Mouse (Mus musculus) layer of hippocampus, adult 18-20 months (tissue): ENCODE results near the gene Tmem265. TPM values are rescaled to one million over a fixed set of nuclear protein-coding genes. Genes with fewer than 3 reads are reported as not detected.

Experiments used
- DNase-seq, 2 experiments: peaks; one replicate each; pipeline ENCODE4 v3.0.0; 2022; ENCODE audit warnings: low spot score in 2 of 2
- total RNA-seq, 2 experiments: library from RNA; stranded (reverse); gene quantifications; 2 replicates each; pipeline ENCODE4 v1.2.3; 2021

Tmem265 gene
- total RNA-seq, 2 experiments from 2014 or later: 1.6 TPM; not detected in 1

GRCm38 (mm10) chr7:127588011-127588871 is 27.1 kb downstream of the Tmem265 start, which contains the start of the genes Ccdc189 and Rnf40:
Ccdc189 (minus strand) TSS chr7:127588595.
Rnf40 (plus strand) TSS chr7:127588767.
- DNase-seq: peak; percentile 94 to 97

GRCm38 (mm10) chr7:127588901-127589300 is 27.7 kb downstream of the Tmem265 start:
- no peak for DNase-seq

DNA sequence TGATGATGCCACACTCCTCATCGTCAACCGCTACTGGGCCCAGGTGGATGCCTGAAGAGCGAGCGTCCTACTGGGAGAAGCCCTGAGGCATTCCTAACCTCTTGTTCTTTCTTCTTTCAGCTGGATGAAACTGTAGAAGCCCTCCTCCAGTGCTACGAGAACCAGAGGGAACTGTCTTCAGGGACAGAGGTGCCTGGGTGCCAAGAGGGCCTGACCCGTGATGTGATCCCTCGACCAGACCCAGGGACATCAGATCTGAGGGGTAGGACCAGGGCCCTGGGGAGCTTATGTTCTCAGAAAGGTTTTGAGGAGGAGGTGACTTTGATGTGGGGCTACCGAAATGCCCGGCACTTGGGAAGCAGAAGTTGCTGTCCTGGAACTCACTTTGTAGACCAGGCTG is 28.4 kb downstream of the Tmem265 start:
- DNase-seq: no peak

- no peak for DNase-seq
Observed at GRCm38 (mm10) chr7:127591108-127591507, 29.9 kb downstream of the Tmem265 start.

- DNase-seq: no peak
Observed at GRCm38 (mm10) chr7:127592575-127592974, 31.4 kb downstream of the Tmem265 start.

DNA sequence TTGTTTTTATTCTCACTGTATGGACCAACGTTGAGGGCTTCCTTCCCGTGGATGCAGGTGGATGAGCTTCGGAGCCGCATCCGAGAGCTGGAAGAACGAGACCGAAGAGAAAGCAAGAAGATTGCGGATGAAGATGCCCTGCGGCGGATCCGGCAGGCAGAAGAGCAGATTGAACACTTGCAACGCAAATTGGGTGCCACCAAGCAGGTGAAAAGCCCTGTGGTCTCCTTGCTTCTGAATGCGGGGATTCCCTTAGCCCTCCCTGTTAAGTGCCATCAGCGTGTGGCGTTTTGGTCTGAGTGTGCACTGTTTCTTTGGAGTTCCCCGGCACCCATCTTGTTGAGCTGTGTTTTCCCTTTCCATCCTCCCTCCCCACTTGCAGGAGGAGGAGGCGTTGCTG is 35.6 kb downstream of the Tmem265 start:
- no peak for DNase-seq

DNA sequence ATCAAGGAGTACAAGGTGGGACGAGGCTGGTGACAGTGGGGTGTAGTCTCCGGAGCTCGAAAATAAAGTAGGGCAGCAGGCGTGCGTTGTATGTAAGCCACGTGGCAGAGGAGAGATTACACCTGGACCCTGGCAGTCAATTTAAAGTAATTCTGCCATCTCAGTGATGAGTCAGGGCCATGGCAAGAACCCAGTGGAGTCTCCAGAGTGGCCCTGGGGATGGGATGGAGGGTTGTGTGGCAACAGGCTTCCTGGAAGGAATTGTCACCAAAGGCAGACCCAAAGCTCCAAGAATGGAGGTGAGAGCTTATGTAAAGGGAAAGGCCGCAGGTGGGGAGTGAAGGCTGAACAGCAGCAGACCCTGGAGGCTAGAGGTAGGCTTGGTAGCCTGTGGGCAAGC is 39.4 kb downstream of the Tmem265 start:
- DNase-seq: no peak

- DNase-seq: no peak
Observed at GRCm38 (mm10) chr7:127601735-127602134, 40.5 kb downstream of the Tmem265 start.

- no peak for DNase-seq
Observed at GRCm38 (mm10) chr7:127602903-127603302, 41.7 kb downstream of the Tmem265 start.

- no peak for DNase-seq
Observed at GRCm38 (mm10) chr7:127604256-127604655, 43.1 kb downstream of the Tmem265 start.

DNA sequence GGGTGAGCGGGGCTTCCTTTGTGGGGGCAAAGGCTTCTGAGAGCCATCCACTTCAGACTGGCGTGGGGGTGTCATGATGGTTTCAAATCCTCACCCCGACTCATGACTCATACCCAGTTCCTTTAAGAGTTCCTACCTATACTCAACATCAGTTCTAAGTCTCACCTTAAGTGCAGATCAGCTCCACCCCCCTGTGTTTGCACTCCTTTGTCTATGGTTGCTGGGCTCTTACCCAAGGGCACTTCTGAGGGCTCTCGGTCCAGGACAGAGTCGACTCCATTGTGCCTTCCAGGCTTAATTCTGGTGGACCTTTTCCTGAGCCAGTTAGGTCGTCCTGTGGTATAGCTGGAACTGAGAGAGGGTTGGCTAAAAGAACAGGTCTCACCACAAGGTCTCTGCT is 46.0 kb downstream of the Tmem265 start:
- DNase-seq: no peak

DNA sequence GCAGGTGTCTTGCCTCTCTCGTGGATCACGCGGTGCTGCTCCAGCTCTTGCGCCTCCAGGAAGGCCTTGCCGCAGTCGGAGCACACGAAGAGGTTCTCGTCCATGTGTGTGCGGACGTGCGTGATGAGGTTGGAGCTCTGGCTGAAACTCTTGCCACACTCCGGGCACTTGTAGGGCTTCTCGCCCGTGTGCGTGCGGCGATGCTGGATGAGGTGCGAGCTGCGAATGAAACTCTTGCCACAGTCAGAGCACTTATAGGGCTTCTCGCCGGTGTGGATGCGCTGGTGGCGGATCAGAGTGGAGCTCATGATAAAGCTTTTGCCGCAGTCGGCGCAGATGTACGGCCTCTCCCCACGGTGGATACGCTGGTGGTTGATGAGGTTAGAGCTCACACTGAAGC is 49.8 kb downstream of the Tmem265 start:
- no peak for DNase-seq

DNA sequence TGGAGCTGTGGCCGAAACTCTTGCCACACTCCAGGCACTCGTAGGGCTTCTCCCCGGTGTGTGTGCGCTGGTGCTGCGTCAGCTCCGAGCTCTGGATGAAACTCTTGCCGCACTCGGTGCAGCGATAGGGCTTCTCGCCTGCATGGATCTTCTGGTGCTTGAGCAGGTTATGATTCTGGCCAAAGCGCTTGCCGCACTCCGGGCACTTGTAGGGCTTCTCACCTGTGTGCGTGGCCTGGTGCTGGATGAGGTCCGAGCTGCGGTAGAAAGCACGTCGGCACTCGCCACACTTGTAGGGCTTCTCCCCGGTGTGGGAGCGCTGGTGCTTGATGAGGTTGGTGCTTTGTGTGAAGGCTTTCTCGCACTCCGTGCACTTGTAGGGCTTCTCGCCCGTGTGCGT is 50.4 kb downstream of the Tmem265 start:
- DNase-seq: no peak

DNA sequence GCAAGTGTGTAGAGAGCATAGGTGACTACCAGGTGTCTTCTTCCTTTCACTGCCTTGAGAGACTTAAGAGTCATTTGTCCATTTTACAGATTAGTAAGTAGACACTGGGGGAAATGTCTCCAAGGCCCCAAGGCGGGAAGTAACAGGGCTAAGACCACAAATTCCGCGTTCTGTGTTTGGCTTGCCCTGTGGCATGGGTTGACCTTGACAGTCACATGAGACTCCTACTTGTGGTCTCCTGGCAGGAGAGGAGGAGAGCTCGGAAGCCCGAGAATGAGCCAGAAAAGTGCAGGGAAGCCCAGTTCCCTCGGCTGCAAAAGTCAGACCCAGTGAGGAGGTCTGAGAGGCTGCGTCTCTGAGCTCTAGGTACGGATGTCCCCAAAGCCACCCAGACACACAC is 52.3 kb downstream of the Tmem265 start:
- DNase-seq: no peak

DNA sequence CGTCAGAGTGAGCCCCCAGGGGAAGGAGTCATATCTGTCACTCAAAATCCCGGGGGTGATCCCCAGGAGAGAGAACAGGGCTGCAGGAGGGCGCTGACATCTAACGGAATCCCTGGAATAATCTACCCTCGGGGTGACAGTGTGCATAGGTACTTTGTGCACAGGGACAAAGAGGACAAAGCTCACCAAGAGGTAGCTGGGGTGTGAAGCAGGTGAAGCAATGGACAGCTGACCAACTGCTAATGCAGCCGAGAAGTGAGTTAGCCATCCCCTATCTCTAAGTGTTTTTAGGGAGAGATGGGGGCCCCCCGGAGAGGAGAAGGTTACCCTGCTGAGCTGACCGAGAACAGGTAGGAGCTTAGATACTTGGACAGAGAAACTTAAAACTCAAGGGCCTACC is 52.9 kb downstream of the Tmem265 start:
- DNase-seq: no peak

- no peak for DNase-seq
Observed at GRCm38 (mm10) chr7:127614511-127614890, 53.3 kb downstream of the Tmem265 start.

DNA sequence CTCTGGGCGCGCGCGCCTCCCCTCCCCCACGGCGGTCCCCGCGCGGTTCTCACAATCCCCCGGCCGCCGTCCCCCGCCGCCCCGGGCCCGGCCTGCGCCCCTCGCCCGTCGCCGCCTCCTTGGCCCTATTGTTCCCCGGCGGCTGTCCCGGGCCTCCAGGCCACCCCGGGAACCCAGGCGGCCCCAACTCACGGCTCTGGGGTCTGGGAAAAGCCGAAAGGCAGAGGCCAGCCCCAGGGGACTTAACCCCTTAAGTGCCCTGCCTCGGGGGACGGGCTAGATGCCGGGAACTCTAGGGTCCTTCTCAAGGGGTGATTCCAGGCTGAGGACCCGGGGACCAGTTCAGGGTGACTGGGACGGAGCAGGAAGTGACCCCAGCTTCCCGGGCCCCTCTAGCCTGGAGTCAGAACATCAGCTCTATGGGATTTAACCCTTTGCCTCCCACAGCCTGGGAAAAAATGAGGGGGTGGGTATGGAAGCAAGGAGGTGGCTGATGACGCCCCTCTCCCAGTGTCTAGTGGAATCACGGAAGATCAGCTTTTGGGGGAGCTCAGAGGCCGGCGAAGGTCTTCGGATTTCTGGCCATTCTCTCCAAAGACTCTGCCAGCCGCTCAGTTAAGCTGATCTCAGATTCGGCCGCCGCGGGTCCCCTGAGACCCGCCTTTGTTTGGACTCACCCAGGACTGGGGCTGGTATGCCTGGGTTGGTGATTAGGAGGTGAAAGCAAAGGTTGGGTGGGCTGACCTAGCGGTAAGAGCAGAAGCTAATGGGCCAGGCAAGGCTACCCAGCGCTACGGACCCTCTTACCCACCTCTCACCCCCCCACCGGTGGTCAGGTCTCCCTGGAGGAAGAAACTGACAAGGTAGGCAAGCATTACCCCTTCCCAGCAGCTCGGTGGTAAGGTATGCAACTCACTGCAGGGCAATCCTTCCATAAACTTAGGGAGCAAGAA is 54.0 kb downstream of the Tmem265 start, which contains the start of gene Zfp629:
Zfp629 (minus strand) TSS at position 907 of the 953 bp plus-strand sequence.
- DNase-seq: peak; percentile 50 to 75

DNA sequence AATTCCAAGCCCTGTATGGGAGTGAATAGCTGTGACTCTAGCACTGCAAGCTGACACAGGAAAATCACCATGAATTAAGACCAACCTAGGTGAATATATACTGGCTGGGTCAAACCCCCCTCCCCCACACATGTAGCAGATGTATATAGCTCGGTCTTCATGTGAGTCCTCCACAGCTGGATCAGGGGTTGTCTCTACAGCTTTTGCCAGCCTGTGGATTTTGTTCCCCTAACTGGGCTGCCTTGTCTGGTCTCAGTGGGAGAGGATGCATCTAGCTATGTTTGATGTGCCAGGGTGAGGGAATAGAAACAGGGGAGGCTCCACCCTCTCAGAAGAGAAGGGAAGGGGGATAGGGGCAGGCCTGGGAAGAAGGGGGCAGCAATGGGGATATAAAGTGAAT is 55.1 kb downstream of the Tmem265 start:
- DNase-seq: no peak
